Mouse (Mus musculus) MEL (cell line): Measurements from ENCODE around the gene Suclg1. TPM values are rescaled to one million over a fixed set of nuclear protein-coding genes. Genes with fewer than 3 reads are reported as not detected.

Experiments
- DNase-seq: peaks from one replicate; pipeline ENCODE4 v3.0.0; 2011; ENCODE audit warnings: low read depth, low spot score
- H3K27ac ChIP-seq: 2 replicates; pipeline ENCODE4 v1.5.1; 2012; ENCODE audit warnings: low read depth, mild to moderate bottlenecking, control low read depth, low read length, moderate library complexity; ENCODE audit not compliant: control insufficient read depth
- H3K27me3 ChIP-seq, 2 experiments: fragments of 150-350 bp in 1 of 2; sonication (generic) in 1 of 2; 2 replicates each; pipeline ENCODE4 v1.6.1; 2012; ENCODE audit warnings: low read length in 2 of 2, mild to moderate bottlenecking in 2 of 2, improper control_type of control experiment in 1 of 2, moderate library complexity in 1 of 2; ENCODE audit not compliant: insufficient read depth in 2 of 2, control insufficient read depth in 1 of 2
- H3K36me3 ChIP-seq, 2 experiments: 2 replicates each; pipeline ENCODE4 v1.6.1; 2012 to 2014; ENCODE audit warnings: low read length in 2 of 2, improper control_type of control experiment in 1 of 2, inconsistent platforms in 1 of 2, mild to moderate bottlenecking in 1 of 2; ENCODE audit not compliant: insufficient read depth in 2 of 2, control insufficient read depth in 1 of 2
- H3K4me1 ChIP-seq, 2 experiments: fragments of 150-350 bp in 1 of 2; sonication (generic) in 1 of 2; 2 replicates each; pipeline ENCODE4 v1.6.1; 2012; ENCODE audit warnings: low read length in 2 of 2, improper control_type of control experiment in 1 of 2, mild to moderate bottlenecking in 1 of 2; ENCODE audit not compliant: insufficient read depth in 2 of 2, control insufficient read depth in 1 of 2
- H3K4me3 ChIP-seq, 2 experiments: fragments of 150-350 bp in 1 of 2; sonication (generic) in 1 of 2; 2 replicates each; pipeline ENCODE4 v1.5.1; 2012; ENCODE audit warnings: low read depth in 2 of 2, low read length in 2 of 2, mild to moderate bottlenecking in 2 of 2, moderate library complexity in 2 of 2, control low read depth in 1 of 2, improper control_type of control experiment in 1 of 2; ENCODE audit not compliant: control insufficient read depth in 1 of 2, insufficient read depth in 1 of 2
- H3K79me2 ChIP-seq: 2 replicates; pipeline ENCODE4 v1.6.1; 2012; ENCODE audit warnings: mild to moderate bottlenecking, low read length, moderate library complexity; ENCODE audit not compliant: control insufficient read depth, poor library complexity, insufficient read depth
- H3K9ac ChIP-seq: 2 replicates; pipeline ENCODE4 v1.6.1; 2012; ENCODE audit warnings: low read depth, mild to moderate bottlenecking, control low read depth, low read length, moderate library complexity; ENCODE audit not compliant: control insufficient read depth, poor library complexity, severe bottlenecking
- H3K9me3 ChIP-seq: fragments of 150-350 bp; sonication (generic); replicated peaks from 2 replicates; pipeline ENCODE4 v1.6.1; 2012; ENCODE audit warnings: mild to moderate bottlenecking, low read length, improper control_type of control experiment, moderate library complexity; ENCODE audit not compliant: insufficient read depth
- BHLHE40 ChIP-seq: IDR thresholded peaks from 2 replicates; pipeline ENCODE4 v1.6.1; 2012; ENCODE audit warnings: low read depth, mild to moderate bottlenecking, inconsistent platforms, low read length, improper control_type of control experiment, borderline replicate concordance
- E2F4 ChIP-seq: IDR thresholded peaks from 2 replicates; pipeline ENCODE4 v1.6.1; 2011; ENCODE audit warnings: low read depth, low read length, improper control_type of control experiment, borderline replicate concordance
- GABPA ChIP-seq: IDR thresholded peaks from 2 replicates; pipeline ENCODE4 v1.6.1; 2012; ENCODE audit warnings: low read depth, mild to moderate bottlenecking, inconsistent platforms, low read length, improper control_type of control experiment, moderate library complexity
- HCFC1 ChIP-seq: IDR thresholded peaks from 2 replicates; pipeline ENCODE4 v1.6.1; 2012; ENCODE audit warnings: low read depth, mild to moderate bottlenecking, inconsistent platforms, low read length, improper control_type of control experiment, moderate library complexity
- JUND ChIP-seq: IDR thresholded peaks from 2 replicates; pipeline ENCODE4 v1.6.1; 2011; ENCODE audit warnings: low read depth, mild to moderate bottlenecking, improper control_type of control experiment, low read length
- KAT2A ChIP-seq: conservative IDR thresholded peaks from 2 replicates; pipeline ENCODE4 v1.6.1; 2012; ENCODE audit warnings: low read depth, low read length, improper control_type of control experiment, inconsistent platforms
- MAZ ChIP-seq: IDR thresholded peaks from 2 replicates; pipeline ENCODE4 v1.6.1; 2012; ENCODE audit warnings: low read depth, mild to moderate bottlenecking, inconsistent platforms, low read length, improper control_type of control experiment
- MEF2A ChIP-seq: IDR thresholded peaks from 2 replicates; pipeline ENCODE4 v1.6.1; 2014; ENCODE audit warnings: low read depth, mild to moderate bottlenecking, inconsistent platforms, low read length, improper control_type of control experiment; ENCODE audit not compliant: poor library complexity, insufficient replicate concordance, severe bottlenecking; ENCODE audit errors: extremely low read depth
- MYC ChIP-seq: IDR thresholded peaks from 2 replicates; pipeline ENCODE4 v1.6.1; 2011; ENCODE audit warnings: low read depth, mild to moderate bottlenecking, low read length, improper control_type of control experiment, moderate library complexity
- NELFE ChIP-seq: IDR thresholded peaks from 2 replicates; pipeline ENCODE4 v1.6.1; 2011; ENCODE audit warnings: low read depth, low read length, improper control_type of control experiment
- POLR2A ChIP-seq, 2 experiments: IDR thresholded peaks; 2 replicates each; pipeline ENCODE4 v1.6.1; 2011 to 2012; ENCODE audit warnings: low read length in 2 of 2, mild to moderate bottlenecking in 2 of 2, control low read depth in 1 of 2, improper control_type of control experiment in 1 of 2, low read depth in 1 of 2, moderate library complexity in 1 of 2; ENCODE audit not compliant: control insufficient read depth in 1 of 2, insufficient read depth in 1 of 2, poor library complexity in 1 of 2
- POLR2AphosphoS5 ChIP-seq: IDR thresholded peaks from 2 replicates; pipeline ENCODE4 v1.6.1; 2012; ENCODE audit warnings: low read depth, borderline replicate concordance, mild to moderate bottlenecking, inconsistent platforms, low read length, moderate library complexity, mixed read lengths
- RAD21 ChIP-seq: IDR thresholded peaks from 2 replicates; pipeline ENCODE4 v1.6.1; 2011; ENCODE audit warnings: mild to moderate bottlenecking, low read depth, low read length, improper control_type of control experiment
- TAL1 ChIP-seq: IDR thresholded peaks from 2 replicates; pipeline ENCODE4 v1.6.1; 2012; ENCODE audit warnings: mild to moderate bottlenecking, inconsistent platforms, low read length, moderate library complexity, mixed read lengths
- TBP ChIP-seq: IDR thresholded peaks from 2 replicates; pipeline ENCODE4 v1.8.0; 2011; ENCODE audit warnings: low read depth, low read length, improper control_type of control experiment
- USF1 ChIP-seq: IDR thresholded peaks from 2 replicates; pipeline ENCODE4 v1.6.1; 2014; ENCODE audit warnings: low read depth, mild to moderate bottlenecking, inconsistent platforms, low read length, improper control_type of control experiment, moderate library complexity
- USF2 ChIP-seq, 2 experiments: IDR thresholded peaks; 2 replicates each; pipeline ENCODE4 v1.6.1; 2011 to 2012; ENCODE audit warnings: improper control_type of control experiment in 2 of 2, low read length in 2 of 2, borderline replicate concordance in 1 of 2, inconsistent platforms in 1 of 2, low read depth in 1 of 2, mild to moderate bottlenecking in 1 of 2; ENCODE audit not compliant: insufficient read depth in 1 of 2
- ZKSCAN1 ChIP-seq: IDR thresholded peaks from 2 replicates; pipeline ENCODE4 v1.6.1; 2012; ENCODE audit warnings: low read depth, mild to moderate bottlenecking, inconsistent platforms, low read length, improper control_type of control experiment, moderate library complexity
- ZNF384 ChIP-seq: IDR thresholded peaks from 2 replicates; pipeline ENCODE4 v1.6.1; 2012; ENCODE audit warnings: low read depth, mild to moderate bottlenecking, inconsistent platforms, low read length, improper control_type of control experiment
- polyA plus RNA-seq, 2 experiments: library from polyadenylated mRNA; stranded (reverse) in 1 of 2; unstranded in 1 of 2; fragments of >175 nt in 1 of 2; fragments of >200 nt in 1 of 2; gene quantifications; 2 replicates each; pipeline versions ENCODE4 v1.2.1 to v1.2.4; 2012; ENCODE audit warnings: low replicate concordance in 2 of 2, low read depth in 1 of 2; ENCODE audit not compliant: insufficient read length in 2 of 2, insufficient read depth in 1 of 2, missing spikeins in 1 of 2
- total RNA-seq: library from RNA; depleted of rRNA; stranded (reverse); fragments of 300-350 nt; gene quantifications from 2 replicates; pipeline ENCODE4 v1.2.3, GENCODE M21; 2012

The Suclg1 gene
- total and polyA plus RNA-seq, 3 experiments, result 158 to 207 TPM; not detected in 1

DNA sequence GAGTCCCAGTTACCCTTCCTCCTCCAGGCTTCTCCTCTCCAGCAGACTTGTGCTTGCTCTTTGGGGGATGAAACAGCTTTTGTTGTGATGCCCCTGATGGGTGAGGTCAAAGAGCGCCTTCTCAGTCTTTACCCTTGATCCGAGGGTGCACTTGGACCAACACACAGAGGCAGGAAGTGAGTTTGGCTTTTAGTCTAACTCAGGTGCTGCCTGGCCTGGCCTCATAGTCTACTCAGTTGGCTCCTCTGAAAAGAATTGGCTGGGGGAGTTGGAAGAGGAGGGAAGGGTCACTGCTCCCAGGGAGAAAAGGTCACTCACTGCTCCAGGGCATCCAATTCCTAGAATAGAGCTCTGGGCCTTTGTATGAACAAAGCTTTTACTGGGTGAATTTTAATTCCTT is 16.6 kb downstream of the Suclg1 start:
- TF ChIP-seq JUND (no peak), MYC (no peak), BHLHE40 (no peak), USF2 (IDR thresholded peaks at IDR 0.05; ENCODE audit: borderline replicate concordance in 1 of 2, insufficient read depth in 1 of 2, low read depth in 1 of 2, low read length in 2 of 2) (no peak), POLR2AphosphoS5 (no peak), KAT2A (no peak), TBP (no peak), E2F4 (no peak), RAD21 (no peak), USF1 (no peak), MEF2A (no peak), ZNF384 (no peak), ZKSCAN1 (no peak), NELFE (no peak), MAZ (no peak), GABPA (no peak)
- no peak overlapping the region for H3K9ac ChIP-seq
- H3K4me1 ChIP-seq, result no peaks in the 10 kb centered on the region
- H3K79me2 ChIP-seq, result no peaks in the 10 kb centered on the region; the same call in 1 of the 2 replicates
- H3K27me3 ChIP-seq, result no peaks in the 10 kb centered on the region
- peaks cover 0 to 10% of the 10 kb centered on the region in 2 experiments; a peak in 2 of 4 replicates for H3K36me3 ChIP-seq
- DNase-seq, result no peak
- no peak overlapping the region for H3K4me3 ChIP-seq
- H3K9me3 ChIP-seq, result no peaks in the 10 kb centered on the region
- no peak overlapping the region for H3K27ac ChIP-seq

DNA sequence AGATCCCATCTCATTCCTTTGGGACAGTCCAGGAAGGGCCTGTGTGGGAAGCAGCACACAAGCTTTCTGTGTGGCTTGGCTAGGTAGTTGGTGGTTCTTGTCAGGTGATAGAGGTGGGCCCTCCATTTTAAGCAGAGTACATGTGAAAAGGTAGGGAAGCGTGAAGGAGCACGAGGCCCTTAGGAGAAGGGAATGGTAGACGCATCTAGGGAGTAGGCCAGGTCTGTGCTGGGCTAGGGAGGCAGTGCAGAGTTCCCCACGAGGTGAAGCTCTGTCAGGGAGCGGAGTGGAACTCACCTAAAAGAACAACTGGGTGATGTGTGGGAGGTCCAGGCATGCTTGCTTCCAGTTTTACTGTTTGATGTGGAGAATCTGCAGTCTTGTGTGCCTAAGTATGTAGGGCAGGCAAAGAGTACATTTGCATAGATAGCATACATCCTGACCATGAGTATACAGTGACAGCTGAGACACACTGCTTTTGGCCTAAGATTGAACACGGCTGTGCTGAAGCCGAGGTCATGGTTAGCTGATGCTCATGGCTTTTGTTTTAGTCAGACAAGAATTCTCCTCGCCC is 19.6 kb downstream of the Suclg1 start:
- no peaks in the 10 kb centered on the region; the same call in 1 of the 2 replicates for H3K79me2 ChIP-seq
- H3K9ac ChIP-seq, result no peak overlapping the region
- no peaks in the 10 kb centered on the region for H3K9me3 ChIP-seq
- no peak overlapping the region for H3K27ac ChIP-seq
- H3K27me3 ChIP-seq, result no peaks in the 10 kb centered on the region
- no peak for DNase-seq
- no peaks in the 10 kb centered on the region for H3K4me1 ChIP-seq
- TF ChIP-seq MYC, result no peak
- TF ChIP-seq MEF2A, result no peak
- TF ChIP-seq TAL1, result no peak
- TF ChIP-seq BHLHE40, result no peak
- no peak for TF ChIP-seq ZNF384
- TF ChIP-seq HCFC1, result no peak
- TF ChIP-seq NELFE, result no peak
- no peak for TF ChIP-seq GABPA
- TF ChIP-seq POLR2A (IDR thresholded peaks at IDR 0.05; ENCODE audit: control insufficient read depth in 1 of 2, insufficient read depth in 1 of 2, low read depth in 1 of 2, low read length in 2 of 2, poor library complexity in 1 of 2), result no peak
- no peak overlapping the region for H3K4me3 ChIP-seq
- peaks cover 0 to 14% of the 10 kb centered on the region in 2 experiments; a peak in 2 of 4 replicates for H3K36me3 ChIP-seq
